10 mouse cellular contexts compared by ENCODE assay signal in genomic region chr3:61185789-61186188, GRCm38 (mm10).
DNase-seq lines count a peak whose midpoint lies in the region; ATAC-seq and TF ChIP-seq lines count a peak whose summit lies in the region.
"Had no signal": no experiment of that assay in that cellular context is flagged by ENCODE, and none has a peak within 500 bp of the region (broad histone marks: within the 10 kb centered on the region; RNA-seq: fewer than 3 reads in every experiment).

No protein-coding gene starts in this region.

- peak; percentile 47; the same call in 1 of the 2 replicates for TF ChIP-seq CTCF in kidney, postnatal 0 days (IDR thresholded peaks at IDR 0.05; ENCODE audit: low read depth)
- peak; percentile 65 for TF ChIP-seq CTCF in midbrain, postnatal 0 days (IDR thresholded peaks at IDR 0.05)

- no peak overlapping the region for H3K27ac ChIP-seq in kidney, postnatal 0 days
- no peak overlapping the region for H3K27ac ChIP-seq in kidney, embryonic 14.5 days (ENCODE audit: low read depth, low read length)
- H3K27ac ChIP-seq in midbrain, postnatal 0 days (ENCODE audit: low read depth, low read length): no peak overlapping the region
- H3K27ac ChIP-seq in midbrain, embryonic 16.5 days (ENCODE audit: low read length): no peak overlapping the region
- H3K27ac ChIP-seq: embryonic facial prominence, embryonic 12.5 days had no signal

- no peaks in the 10 kb centered on the region for H3K4me1 ChIP-seq in kidney, postnatal 0 days (replicated peaks; ENCODE audit: insufficient read depth, low read length)
- no peaks in the 10 kb centered on the region for H3K4me1 ChIP-seq in kidney, embryonic 14.5 days (ENCODE audit: control insufficient read depth, insufficient read depth, low read length)
- H3K4me1 ChIP-seq in midbrain, postnatal 0 days (ENCODE audit: insufficient read depth, low read length): no peaks in the 10 kb centered on the region
- H3K4me1 ChIP-seq in midbrain, embryonic 16.5 days (ENCODE audit: control insufficient read depth, insufficient read depth, low read length): no peaks in the 10 kb centered on the region
- H3K4me1 ChIP-seq: embryonic facial prominence, embryonic 12.5 days had no signal

- H3K9ac ChIP-seq in kidney, postnatal 0 days (ENCODE audit: low read depth, low read length): no peak overlapping the region
- H3K9ac ChIP-seq in kidney, embryonic 14.5 days (ENCODE audit: low read depth, low read length): no peak overlapping the region
- no peak overlapping the region for H3K9ac ChIP-seq in midbrain, postnatal 0 days (replicated peaks; ENCODE audit: low read length, poor library complexity, severe bottlenecking)
- H3K9ac ChIP-seq in midbrain, embryonic 16.5 days (ENCODE audit: low read depth, low read length): no peak overlapping the region
- H3K9ac ChIP-seq: embryonic facial prominence, embryonic 12.5 days had no signal

- H3K27me3 ChIP-seq in kidney, postnatal 0 days (ENCODE audit: insufficient read depth, low read length): no peaks in the 10 kb centered on the region
- no peaks in the 10 kb centered on the region for H3K27me3 ChIP-seq in kidney, embryonic 14.5 days (ENCODE audit: control insufficient read depth, insufficient read depth, low read length)
- no peaks in the 10 kb centered on the region for H3K27me3 ChIP-seq in midbrain, postnatal 0 days (ENCODE audit: insufficient read depth, low read length)
- no peaks in the 10 kb centered on the region for H3K27me3 ChIP-seq in midbrain, embryonic 16.5 days (ENCODE audit: control insufficient read depth, insufficient read depth, low read depth, low read length)
- H3K27me3 ChIP-seq: embryonic facial prominence, embryonic 12.5 days had no signal

- 18% methylated on average over 1 of the region's 1 CpGs for WGBS in kidney, postnatal 0 days
- 25% methylated on average over 1 of the region's 1 CpGs for WGBS in kidney, embryonic 14.5 days
- 17% methylated on average over 1 of the region's 1 CpGs for WGBS in midbrain, postnatal 0 days
- WGBS in midbrain, embryonic 16.5 days: 30% methylated on average over 1 of the region's 1 CpGs

- peak; percentile 27 to 30 for DNase-seq in cerebellum, postnatal 14 days
- DNase-seq in cerebellum, adult 11 months: no peak
- DNase-seq in kidney, postnatal 0 days (ENCODE audit: low spot score): peak; percentile 12
- DNase-seq in midbrain, postnatal 0 days (ENCODE audit: low spot score): peak; percentile 47
- peak; percentile 33 to 53 for DNase-seq in heart, postnatal 10 days
- DNase-seq in spleen, postnatal 10 days (ENCODE audit: low spot score in 2 of 2): no peak
- DNase-seq: right cerebral cortex, postnatal 14 days had no signal

- intact Hi-C loops in heart, postnatal 10 days (cut with DNase I): loop anchor here (5.0 kb wide), 1 partner anchor 418 kb away; no protein-coding TSS in a partner anchor

- no peaks in the 10 kb centered on the region for H3K36me3 ChIP-seq in kidney, postnatal 0 days (ENCODE audit: insufficient read depth, low read length)
- H3K36me3 ChIP-seq in kidney, embryonic 14.5 days (ENCODE audit: control insufficient read depth, insufficient read depth, low read length): no peaks in the 10 kb centered on the region
- no peaks in the 10 kb centered on the region for H3K36me3 ChIP-seq in midbrain, postnatal 0 days (ENCODE audit: insufficient read depth, low read length)
- H3K36me3 ChIP-seq in midbrain, embryonic 16.5 days (ENCODE audit: control insufficient read depth, insufficient read depth, low read length): no peaks in the 10 kb centered on the region
- H3K36me3 ChIP-seq: embryonic facial prominence, embryonic 12.5 days had no signal

- no peak overlapping the region for H3K4me3 ChIP-seq in kidney, postnatal 0 days (replicated peaks; ENCODE audit: low read depth, low read length)
- no peak overlapping the region for H3K4me3 ChIP-seq in kidney, embryonic 14.5 days (ENCODE audit: low read length)
- H3K4me3 ChIP-seq in midbrain, postnatal 0 days (ENCODE audit: low read depth, low read length): no peak overlapping the region
- no peak overlapping the region for H3K4me3 ChIP-seq in midbrain, embryonic 16.5 days (ENCODE audit: low read depth, low read length)
- H3K4me3 ChIP-seq: embryonic facial prominence, embryonic 12.5 days had no signal

- H3K9me3 ChIP-seq in kidney, postnatal 0 days (replicated peaks; ENCODE audit: low read length): no peaks in the 10 kb centered on the region
- no peaks in the 10 kb centered on the region for H3K9me3 ChIP-seq in kidney, embryonic 14.5 days (ENCODE audit: control insufficient read depth, low read length)
- H3K9me3 ChIP-seq in midbrain, postnatal 0 days (ENCODE audit: low read length): no peaks in the 10 kb centered on the region
- no peaks in the 10 kb centered on the region for H3K9me3 ChIP-seq in midbrain, embryonic 16.5 days (replicated peaks; ENCODE audit: control insufficient read depth, low read length, poor library complexity, severe bottlenecking)
- H3K9me3 ChIP-seq: embryonic facial prominence, embryonic 12.5 days had no signal

- no peak for ATAC-seq in kidney, postnatal 0 days (replicated peaks; ENCODE audit: low FRiP score, low read depth)
- ATAC-seq in kidney, embryonic 14.5 days (ENCODE audit: low FRiP score, low TSS enrichment): no peak
- ATAC-seq in midbrain, postnatal 0 days (ENCODE audit: low FRiP score): no peak
- ATAC-seq in midbrain, embryonic 16.5 days: no peak

- no peak overlapping the region for H3K4me2 ChIP-seq in kidney, postnatal 0 days (ENCODE audit: low read length)
- H3K4me2 ChIP-seq in kidney, embryonic 14.5 days (replicated peaks; ENCODE audit: low read depth, low read length): no peak overlapping the region
- H3K4me2 ChIP-seq in midbrain, postnatal 0 days (ENCODE audit: low read depth, low read length, poor library complexity, severe bottlenecking): no peak overlapping the region
- no peak overlapping the region for H3K4me2 ChIP-seq in midbrain, embryonic 16.5 days (ENCODE audit: low read length)
- H3K4me2 ChIP-seq: embryonic facial prominence, embryonic 12.5 days had no signal

Comparison
In these comparisons a context has a peak if more than half of its experiments do, and no peak if none do; other contexts are left out.
1. DNase-seq: peak in cerebellum, postnatal 14 days (2 of 2), kidney, postnatal 0 days (single experiment), midbrain, postnatal 0 days (single experiment) and heart, postnatal 10 days (2 of 2); none in cerebellum, adult 11 months (single experiment) and spleen, postnatal 10 days (0 of 2).